Mouse (Mus musculus) MEL (cell line): ENCODE results near the gene Pde11a. TPM values are rescaled to one million over a fixed set of nuclear protein-coding genes. Genes with fewer than 3 reads are reported as not detected.

Experiments used
- DNase-seq: peaks from one replicate; pipeline ENCODE4 v3.0.0; 2011; ENCODE audit warnings: low read depth, low spot score
- H3K27ac ChIP-seq: 2 replicates; pipeline ENCODE4 v1.5.1; 2012; ENCODE audit warnings: low read depth, mild to moderate bottlenecking, control low read depth, low read length, moderate library complexity; ENCODE audit not compliant: control insufficient read depth
- H3K27me3 ChIP-seq, 2 experiments: fragments of 150-350 bp in 1 of 2; sonication (generic) in 1 of 2; 2 replicates each; pipeline ENCODE4 v1.6.1; 2012; ENCODE audit warnings: low read length in 2 of 2, mild to moderate bottlenecking in 2 of 2, improper control_type of control experiment in 1 of 2, moderate library complexity in 1 of 2; ENCODE audit not compliant: insufficient read depth in 2 of 2, control insufficient read depth in 1 of 2
- H3K36me3 ChIP-seq, 2 experiments: 2 replicates each; pipeline ENCODE4 v1.6.1; 2012 to 2014; ENCODE audit warnings: low read length in 2 of 2, improper control_type of control experiment in 1 of 2, inconsistent platforms in 1 of 2, mild to moderate bottlenecking in 1 of 2; ENCODE audit not compliant: insufficient read depth in 2 of 2, control insufficient read depth in 1 of 2
- H3K4me1 ChIP-seq, 2 experiments: fragments of 150-350 bp in 1 of 2; sonication (generic) in 1 of 2; 2 replicates each; pipeline ENCODE4 v1.6.1; 2012; ENCODE audit warnings: low read length in 2 of 2, improper control_type of control experiment in 1 of 2, mild to moderate bottlenecking in 1 of 2; ENCODE audit not compliant: insufficient read depth in 2 of 2, control insufficient read depth in 1 of 2
- H3K4me3 ChIP-seq, 2 experiments: fragments of 150-350 bp in 1 of 2; sonication (generic) in 1 of 2; 2 replicates each; pipeline ENCODE4 v1.5.1; 2012; ENCODE audit warnings: low read depth in 2 of 2, low read length in 2 of 2, mild to moderate bottlenecking in 2 of 2, moderate library complexity in 2 of 2, control low read depth in 1 of 2, improper control_type of control experiment in 1 of 2; ENCODE audit not compliant: control insufficient read depth in 1 of 2, insufficient read depth in 1 of 2
- H3K79me2 ChIP-seq: 2 replicates; pipeline ENCODE4 v1.6.1; 2012; ENCODE audit warnings: mild to moderate bottlenecking, low read length, moderate library complexity; ENCODE audit not compliant: control insufficient read depth, poor library complexity, insufficient read depth
- H3K9ac ChIP-seq: 2 replicates; pipeline ENCODE4 v1.6.1; 2012; ENCODE audit warnings: low read depth, mild to moderate bottlenecking, control low read depth, low read length, moderate library complexity; ENCODE audit not compliant: control insufficient read depth, poor library complexity, severe bottlenecking
- H3K9me3 ChIP-seq: fragments of 150-350 bp; sonication (generic); replicated peaks from 2 replicates; pipeline ENCODE4 v1.6.1; 2012; ENCODE audit warnings: mild to moderate bottlenecking, low read length, improper control_type of control experiment, moderate library complexity; ENCODE audit not compliant: insufficient read depth
- BHLHE40 ChIP-seq: IDR thresholded peaks from 2 replicates; pipeline ENCODE4 v1.6.1; 2012; ENCODE audit warnings: low read depth, mild to moderate bottlenecking, inconsistent platforms, low read length, improper control_type of control experiment, borderline replicate concordance
- CHD1 ChIP-seq: IDR thresholded peaks from 2 replicates; pipeline ENCODE4 v1.6.1; 2012; ENCODE audit warnings: low read depth, mild to moderate bottlenecking, inconsistent platforms, low read length, improper control_type of control experiment
- ELF1 ChIP-seq: IDR thresholded peaks from 2 replicates; pipeline ENCODE4 v1.6.1; 2014; ENCODE audit warnings: low read depth, mild to moderate bottlenecking, inconsistent platforms, low read length, improper control_type of control experiment, moderate library complexity
- GATA1 ChIP-seq: IDR thresholded peaks from 2 replicates; pipeline ENCODE4 v1.6.1; 2011; ENCODE audit warnings: low read depth, low read length, improper control_type of control experiment
- HCFC1 ChIP-seq: IDR thresholded peaks from 2 replicates; pipeline ENCODE4 v1.6.1; 2012; ENCODE audit warnings: low read depth, mild to moderate bottlenecking, inconsistent platforms, low read length, improper control_type of control experiment, moderate library complexity
- JUND ChIP-seq: IDR thresholded peaks from 2 replicates; pipeline ENCODE4 v1.6.1; 2011; ENCODE audit warnings: low read depth, mild to moderate bottlenecking, improper control_type of control experiment, low read length
- KAT2A ChIP-seq: conservative IDR thresholded peaks from 2 replicates; pipeline ENCODE4 v1.6.1; 2012; ENCODE audit warnings: low read depth, low read length, improper control_type of control experiment, inconsistent platforms
- MAX ChIP-seq: IDR thresholded peaks from 2 replicates; pipeline ENCODE4 v1.6.1; 2011; ENCODE audit warnings: low read length, improper control_type of control experiment
- MAZ ChIP-seq: IDR thresholded peaks from 2 replicates; pipeline ENCODE4 v1.6.1; 2012; ENCODE audit warnings: low read depth, mild to moderate bottlenecking, inconsistent platforms, low read length, improper control_type of control experiment
- MXI1 ChIP-seq: IDR thresholded peaks from 2 replicates; pipeline ENCODE4 v1.6.1; 2011; ENCODE audit warnings: mild to moderate bottlenecking, low read depth, low read length, improper control_type of control experiment
- MYB ChIP-seq: IDR thresholded peaks from 2 replicates; pipeline ENCODE4 v1.6.1; 2011; ENCODE audit warnings: mild to moderate bottlenecking, low read depth, low read length, improper control_type of control experiment
- NELFE ChIP-seq: IDR thresholded peaks from 2 replicates; pipeline ENCODE4 v1.6.1; 2011; ENCODE audit warnings: low read depth, low read length, improper control_type of control experiment
- NRF1 ChIP-seq: IDR thresholded peaks from 2 replicates; pipeline ENCODE4 v1.6.1; 2014; ENCODE audit warnings: low read depth, mild to moderate bottlenecking, inconsistent platforms, low read length, improper control_type of control experiment, moderate library complexity; ENCODE audit not compliant: poor library complexity, insufficient read depth, severe bottlenecking
- POLR2AphosphoS2 ChIP-seq: IDR thresholded peaks from 2 replicates; pipeline ENCODE4 v1.6.1; 2011; ENCODE audit warnings: low read length, improper control_type of control experiment
- SIN3A ChIP-seq: IDR thresholded peaks from 2 replicates; pipeline ENCODE4 v1.6.1; 2012; ENCODE audit warnings: low read length, improper control_type of control experiment, inconsistent platforms
- TBP ChIP-seq: IDR thresholded peaks from 2 replicates; pipeline ENCODE4 v1.8.0; 2011; ENCODE audit warnings: low read depth, low read length, improper control_type of control experiment
- UBTF ChIP-seq: IDR thresholded peaks from 2 replicates; pipeline ENCODE4 v1.6.1; 2012; ENCODE audit warnings: low read depth, mild to moderate bottlenecking, inconsistent platforms, low read length, improper control_type of control experiment, moderate library complexity, borderline replicate concordance; ENCODE audit not compliant: insufficient read depth
- ZC3H11A ChIP-seq: IDR thresholded peaks from 2 replicates; pipeline ENCODE4 v1.6.1; 2012; ENCODE audit warnings: low read depth, mild to moderate bottlenecking, inconsistent platforms, low read length, improper control_type of control experiment
- ZKSCAN1 ChIP-seq: IDR thresholded peaks from 2 replicates; pipeline ENCODE4 v1.6.1; 2012; ENCODE audit warnings: low read depth, mild to moderate bottlenecking, inconsistent platforms, low read length, improper control_type of control experiment, moderate library complexity
- ZMIZ1 ChIP-seq: IDR thresholded peaks from 2 replicates; pipeline ENCODE4 v1.6.1; 2012; ENCODE audit warnings: low read depth, mild to moderate bottlenecking, inconsistent platforms, low read length, improper control_type of control experiment, moderate library complexity
- ZNF384 ChIP-seq: IDR thresholded peaks from 2 replicates; pipeline ENCODE4 v1.6.1; 2012; ENCODE audit warnings: low read depth, mild to moderate bottlenecking, inconsistent platforms, low read length, improper control_type of control experiment
- polyA plus RNA-seq, 2 experiments: library from polyadenylated mRNA; stranded (reverse) in 1 of 2; unstranded in 1 of 2; fragments of >175 nt in 1 of 2; fragments of >200 nt in 1 of 2; gene quantifications; 2 replicates each; pipeline versions ENCODE4 v1.2.1 to v1.2.4; 2012; ENCODE audit warnings: low replicate concordance in 2 of 2, low read depth in 1 of 2; ENCODE audit not compliant: insufficient read length in 2 of 2, insufficient read depth in 1 of 2, missing spikeins in 1 of 2
- total RNA-seq: library from RNA; depleted of rRNA; stranded (reverse); fragments of 300-350 nt; gene quantifications from 2 replicates; pipeline ENCODE4 v1.2.3, GENCODE M21; 2012

Gene Pde11a
- total and polyA plus RNA-seq, 3 experiments, result not detected

DNA sequence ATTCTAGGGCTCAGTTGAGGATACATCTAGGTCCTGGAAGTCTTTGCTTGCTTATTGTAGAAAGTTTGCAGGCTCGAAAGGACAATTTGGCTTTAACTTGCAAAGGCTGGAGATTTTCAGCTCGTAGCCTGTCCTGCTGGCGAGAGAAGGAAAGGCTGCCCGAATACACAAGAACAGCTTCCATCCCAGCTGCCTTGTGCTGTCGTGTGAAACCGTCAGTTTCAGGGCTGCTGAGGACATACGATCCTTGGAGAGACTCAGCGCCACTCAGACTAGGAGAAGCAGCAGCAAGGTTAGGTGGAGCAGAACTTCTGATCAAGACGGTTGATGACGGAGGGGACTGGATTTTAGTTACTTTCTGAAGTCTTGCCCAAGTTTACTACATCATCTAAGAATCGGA is 287.2 kb downstream of the Pde11a start:
- H3K27me3 ChIP-seq, result peaks cover 0 to 2% of the 10 kb centered on the region in 2 experiments; a peak in 1 of 4 replicates
- no peak for TF ChIP-seq ZKSCAN1
- no peak for TF ChIP-seq MAZ
- TF ChIP-seq MXI1, result no peak
- no peak for TF ChIP-seq BHLHE40
- no peak for TF ChIP-seq ELF1
- no peak overlapping the region for H3K9ac ChIP-seq
- no peaks in the 10 kb centered on the region for H3K9me3 ChIP-seq
- H3K27ac ChIP-seq, result no peak overlapping the region
- H3K4me1 ChIP-seq, result no peaks in the 10 kb centered on the region
- no peak overlapping the region for H3K4me3 ChIP-seq
- H3K36me3 ChIP-seq, result no peaks in the 10 kb centered on the region
- no peaks in the 10 kb centered on the region for H3K79me2 ChIP-seq
- no peak for DNase-seq

DNA sequence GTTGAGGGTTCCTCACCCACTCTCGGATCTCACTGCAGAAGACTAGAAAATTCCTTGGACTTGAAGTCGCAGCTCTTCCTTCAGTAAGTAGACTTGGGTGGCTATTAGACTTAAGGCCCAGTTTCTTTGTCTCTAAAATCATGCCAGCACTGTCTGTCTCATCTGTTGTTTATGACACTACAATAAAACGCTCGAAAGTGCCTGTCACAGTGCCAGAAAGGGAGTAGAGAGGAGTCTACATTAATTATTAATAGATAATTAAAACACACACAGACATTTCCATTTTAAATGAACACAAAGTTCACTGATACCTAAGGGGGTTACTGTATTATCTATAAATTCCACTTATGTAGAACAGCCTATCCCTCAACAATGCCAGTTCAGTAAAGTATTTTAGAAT is 287.7 kb downstream of the Pde11a start:
- no peak for DNase-seq
- H3K9ac ChIP-seq, result no peak overlapping the region

DNA sequence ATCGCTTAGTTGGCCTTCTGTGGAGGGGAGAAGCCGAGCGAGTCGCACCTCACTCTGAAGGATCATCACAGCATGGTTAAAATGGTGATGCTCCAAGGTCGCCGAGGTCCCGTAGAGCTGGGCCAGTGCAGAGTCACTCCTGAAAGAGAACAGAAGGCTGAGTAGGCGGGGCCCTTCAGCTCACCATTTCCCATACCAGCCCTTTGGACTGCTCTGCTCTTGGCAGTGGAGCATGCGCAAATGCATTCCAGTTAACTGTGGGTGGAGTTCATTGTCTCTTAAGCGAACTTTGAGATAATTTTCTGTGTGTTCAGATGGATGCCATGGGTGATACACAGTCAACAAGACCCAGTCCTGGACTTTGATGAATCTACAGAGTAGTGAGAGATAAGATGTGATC is 288.5 kb downstream of the Pde11a start:
- no peak overlapping the region for H3K4me3 ChIP-seq
- H3K9ac ChIP-seq, result no peak overlapping the region
- TF ChIP-seq HCFC1, result no peak
- TF ChIP-seq CHD1, result no peak
- TF ChIP-seq KAT2A, result no peak
- TF ChIP-seq NRF1, result no peak
- TF ChIP-seq ZKSCAN1, result no peak
- no peak for TF ChIP-seq ZC3H11A
- TF ChIP-seq ZNF384, result no peak
- TF ChIP-seq ZMIZ1, result no peak
- no peak for TF ChIP-seq NELFE
- no peak for TF ChIP-seq MYB
- TF ChIP-seq GATA1, result no peak
- TF ChIP-seq SIN3A, result no peak
- TF ChIP-seq POLR2AphosphoS2, result no peak
- no peak for TF ChIP-seq TBP
- no peak for TF ChIP-seq MAX
- no peaks in the 10 kb centered on the region for H3K4me1 ChIP-seq
- H3K27ac ChIP-seq, result no peak overlapping the region
- DNase-seq, result no peak
- H3K27me3 ChIP-seq, result peaks cover 0 to 2% of the 10 kb centered on the region in 2 experiments; a peak in 1 of 4 replicates
- H3K9me3 ChIP-seq, result no peaks in the 10 kb centered on the region
- H3K36me3 ChIP-seq, result no peaks in the 10 kb centered on the region
- no peaks in the 10 kb centered on the region for H3K79me2 ChIP-seq

More for the DNA sequence above, 287.7 kb downstream of the Pde11a start:
- no peak overlapping the region for H3K27ac ChIP-seq
- TF ChIP-seq TBP (no peak), ZNF384 (no peak), ZKSCAN1 (no peak), JUND (no peak), NRF1 (no peak), UBTF (no peak)
- H3K27me3 ChIP-seq, result peaks cover 0 to 2% of the 10 kb centered on the region in 2 experiments; a peak in 1 of 4 replicates
- no peaks in the 10 kb centered on the region for H3K4me1 ChIP-seq
- H3K36me3 ChIP-seq, result no peaks in the 10 kb centered on the region
- H3K79me2 ChIP-seq, result no peaks in the 10 kb centered on the region
- H3K9me3 ChIP-seq, result no peaks in the 10 kb centered on the region
- H3K4me3 ChIP-seq, result no peak overlapping the region
